Mouse (Mus musculus): ENCODE data around the gene Gpr183. TPM values are rescaled to one million over a fixed set of nuclear protein-coding genes. Genes with fewer than 3 reads are reported as not detected.

The Gpr183 gene
- polyA plus RNA-seq (2012; rRNA removed), result 2.4 and 3.2 TPM in 2 replicates

- DNase-seq (ENCODE audit: low spot score), result no peak
Observed at GRCm38 (mm10) chr14:121964990-121965389, at the start of gene Gpr183. Gene Gpr183 (minus strand): TSS chr14:121965195.

- DNase-seq (ENCODE audit: low spot score), result no peak
Observed at GRCm38 (mm10) chr14:122013417-122013951, 48.5 kb upstream of the Gpr183 start.

- DNase-seq (ENCODE audit: low spot score), result no peak
Observed at GRCm38 (mm10) chr14:122012814-122013213, 47.8 kb upstream of the Gpr183 start.

GRCm38 (mm10) chr14:122012193-122012592 lies 47.2 kb upstream of the Gpr183 start:
- no peak for DNase-seq (ENCODE audit: low spot score)

GRCm38 (mm10) chr14:122011768-122012167 lies 46.8 kb upstream of the Gpr183 start:
- no peak for DNase-seq (ENCODE audit: low spot score)

GRCm38 (mm10) chr14:122010301-122010700 lies 45.3 kb upstream of the Gpr183 start:
- DNase-seq (ENCODE audit: low spot score), result no peak

- no peak for DNase-seq (ENCODE audit: low spot score)
Observed at GRCm38 (mm10) chr14:122009502-122009901, 44.5 kb upstream of the Gpr183 start.

GRCm38 (mm10) chr14:122008261-122008660 lies 43.3 kb upstream of the Gpr183 start:
- no peak for DNase-seq (ENCODE audit: low spot score)

- no peak for DNase-seq (ENCODE audit: low spot score)
Observed at GRCm38 (mm10) chr14:122003812-122004211, 38.8 kb upstream of the Gpr183 start.

GRCm38 (mm10) chr14:122002224-122002623 lies 37.2 kb upstream of the Gpr183 start:
- DNase-seq (ENCODE audit: low spot score), result no peak

- no peak for DNase-seq (ENCODE audit: low spot score)
Observed at GRCm38 (mm10) chr14:122000346-122001105, 35.5 kb upstream of the Gpr183 start.

- DNase-seq (ENCODE audit: low spot score), result no peak
Observed at GRCm38 (mm10) chr14:121999455-121999854, 34.5 kb upstream of the Gpr183 start.

GRCm38 (mm10) chr14:121996786-121997185 lies 31.8 kb upstream of the Gpr183 start:
- no peak for DNase-seq (ENCODE audit: low spot score)

- no peak for DNase-seq (ENCODE audit: low spot score)
Observed at GRCm38 (mm10) chr14:121995557-121995870, 30.5 kb upstream of the Gpr183 start.

- no peak for DNase-seq (ENCODE audit: low spot score)
Observed at GRCm38 (mm10) chr14:121994846-121995556, 30.0 kb upstream of the Gpr183 start.

GRCm38 (mm10) chr14:121994171-121994700 lies 29.2 kb upstream of the Gpr183 start:
- DNase-seq (ENCODE audit: low spot score), result no peak

GRCm38 (mm10) chr14:121993616-121994015 lies 28.6 kb upstream of the Gpr183 start:
- DNase-seq (ENCODE audit: low spot score), result no peak

- DNase-seq (ENCODE audit: low spot score), result no peak
Observed at GRCm38 (mm10) chr14:121992395-121993280, 27.6 kb upstream of the Gpr183 start.

GRCm38 (mm10) chr14:121991921-121992320 lies 26.9 kb upstream of the Gpr183 start:
- DNase-seq (ENCODE audit: low spot score), result no peak

GRCm38 (mm10) chr14:121990897-121991296 lies 25.9 kb upstream of the Gpr183 start:
- no peak for DNase-seq (ENCODE audit: low spot score)

- DNase-seq (ENCODE audit: low spot score), result no peak
Observed at GRCm38 (mm10) chr14:121989869-121990268, 24.9 kb upstream of the Gpr183 start.

- no peak for DNase-seq (ENCODE audit: low spot score)
Observed at GRCm38 (mm10) chr14:121989331-121989730, 24.3 kb upstream of the Gpr183 start.
